Comparison of ENCODE assay signal across 25 mouse cellular contexts in the genomic region with DNA sequence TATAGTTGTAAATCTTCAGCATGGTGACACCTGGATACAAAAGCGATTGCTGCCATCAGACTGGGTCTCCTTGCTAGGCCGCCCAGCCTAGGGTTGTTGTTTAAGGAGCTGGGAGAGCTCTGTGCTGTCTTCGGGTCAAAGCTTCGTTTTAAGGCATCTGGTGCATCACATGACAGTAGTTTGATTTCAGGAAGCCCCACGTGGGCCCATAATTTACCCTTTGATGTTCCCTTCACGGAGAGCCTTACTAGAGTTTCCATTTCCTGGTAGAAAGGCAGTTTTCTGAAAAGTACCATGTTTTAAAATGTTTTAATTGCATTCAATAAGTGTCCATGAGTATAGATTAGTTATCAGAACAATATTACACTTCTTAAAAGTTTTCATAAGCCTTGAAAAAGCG.
"Had no signal": no experiment of that assay in that cellular context is flagged by ENCODE, and none has a peak within 500 bp of the region (broad histone marks: within the 10 kb centered on the region; RNA-seq: fewer than 3 reads in every experiment).

No protein-coding gene starts in this region.

- H3K4me3 ChIP-seq: gastrocnemius, adult 2 months; heart, embryonic 10.5 days; heart, embryonic 12.5 days; hindbrain, embryonic 10.5 days; hindbrain, embryonic 12.5 days; kidney, embryonic 15.5 days; left cerebral cortex, adult 2 months; limb, embryonic 10.5 days; limb, embryonic 12.5 days; liver, embryonic 13.5 days had no signal

- H3K27me3 ChIP-seq: heart, embryonic 12.5 days; hindbrain, embryonic 12.5 days; kidney, embryonic 15.5 days; limb, embryonic 12.5 days; liver, embryonic 13.5 days had no signal

- H3K9me3 ChIP-seq: heart, embryonic 10.5 days; heart, embryonic 12.5 days; hindbrain, embryonic 10.5 days; hindbrain, embryonic 12.5 days; kidney, embryonic 15.5 days; limb, embryonic 10.5 days; limb, embryonic 12.5 days; liver, embryonic 13.5 days had no signal

- ATAC-seq: hindbrain, embryonic 16.5 days had no signal

- H3K4me2 ChIP-seq: heart, embryonic 12.5 days; hindbrain, embryonic 12.5 days; hindbrain, embryonic 14.5 days; kidney, embryonic 15.5 days; limb, embryonic 12.5 days; liver, embryonic 11.5 days; liver, embryonic 13.5 days had no signal

- DNase-seq: gastrocnemius, adult 2 months; gastrocnemius, postnatal 10 days; gastrocnemius, postnatal 25 days; heart, adult 18-20 months; heart, postnatal 10 days; heart, postnatal 4 days; kidney, adult 11 months; kidney, adult 2 months; kidney, adult 9 months; kidney, postnatal 14 days; kidney, postnatal 36 days; liver; liver, embryonic 13.5 days had no signal

- H3K9ac ChIP-seq: heart, embryonic 12.5 days; hindbrain, embryonic 12.5 days; hindbrain, embryonic 14.5 days; kidney, embryonic 15.5 days; limb, embryonic 12.5 days; liver, embryonic 13.5 days had no signal

- H3K27ac ChIP-seq: gastrocnemius, adult 2 months; heart, embryonic 10.5 days; hindbrain, embryonic 10.5 days; hindbrain, embryonic 12.5 days; hindbrain, embryonic 14.5 days; kidney, embryonic 15.5 days; kidney, postnatal 0 days; left cerebral cortex, adult 2 months; limb, embryonic 10.5 days; limb, embryonic 12.5 days; liver, embryonic 13.5 days had no signal

- H3K4me1 ChIP-seq: hindbrain, embryonic 10.5 days; hindbrain, embryonic 12.5 days; kidney, embryonic 15.5 days; liver, embryonic 13.5 days had no signal
